Mouse (Mus musculus) CH12.LX (cell line): ENCODE measurements around the gene Car10. TPM values are rescaled to one million over a fixed set of nuclear protein-coding genes. Genes with fewer than 3 reads are reported as not detected.

Source experiments
- DNase-seq: peaks from one replicate; pipeline ENCODE4 v3.0.0-alpha.2; 2013; ENCODE audit errors: extremely low read depth
- H3K27ac ChIP-seq: 2 replicates; pipeline ENCODE4 v1.5.1; 2012; ENCODE audit warnings: low read depth, mild to moderate bottlenecking, control low read depth, moderate library complexity; ENCODE audit not compliant: insufficient read depth
- H3K27me3 ChIP-seq: replicated peaks from 2 replicates; pipeline ENCODE3; 2012; ENCODE audit warnings: inconsistent platforms
- H3K36me3 ChIP-seq, 2 experiments: replicated peaks in 1 of 2; 2 replicates each; pipeline versions ENCODE3 to v1.6.1; 2012; ENCODE audit warnings: inconsistent platforms in 1 of 2, low read length in 1 of 2, mild to moderate bottlenecking in 1 of 2, mixed read lengths in 1 of 2, moderate library complexity in 1 of 2; ENCODE audit not compliant: control insufficient read depth in 1 of 2, insufficient read depth in 1 of 2
- H3K4me1 ChIP-seq, 2 experiments: 2 replicates each; pipeline ENCODE4 v1.6.1; 2012; ENCODE audit warnings: inconsistent platforms in 1 of 2, moderate library complexity in 1 of 2; ENCODE audit not compliant: insufficient read depth in 2 of 2, control insufficient read depth in 1 of 2
- H3K4me2 ChIP-seq: 2 replicates; pipeline ENCODE4 v1.6.1; 2012; ENCODE audit warnings: low read depth, mild to moderate bottlenecking, control low read depth; ENCODE audit not compliant: poor library complexity, insufficient read depth, severe bottlenecking
- H3K4me3 ChIP-seq, 3 experiments: fragments of 150-350 bp in 1 of 3; sonication (generic) in 1 of 3; replicated peaks in 1 of 3; 2 replicates each; pipeline versions ENCODE3 to v1.5.1; 2011 to 2012; ENCODE audit warnings: low read depth in 2 of 3, low read length in 2 of 3, mild to moderate bottlenecking in 2 of 3, moderate library complexity in 2 of 3, control low read depth in 1 of 3, improper control_type of control experiment in 1 of 3, inconsistent platforms in 1 of 3, mixed read lengths in 1 of 3; ENCODE audit not compliant: poor library complexity in 1 of 3
- H3K79me2 ChIP-seq: replicated peaks from 2 replicates; pipeline ENCODE4 v1.6.1; 2012; ENCODE audit warnings: mild to moderate bottlenecking, moderate library complexity; ENCODE audit not compliant: control insufficient read depth, poor library complexity, insufficient read depth, severe bottlenecking; ENCODE audit errors: extremely low read depth
- H3K9ac ChIP-seq: 2 replicates; pipeline ENCODE4 v1.6.1; 2012; ENCODE audit warnings: low read depth, mild to moderate bottlenecking, control low read depth, moderate library complexity; ENCODE audit not compliant: insufficient read depth
- H3K9me3 ChIP-seq: replicated peaks from 2 replicates; pipeline ENCODE3; 2012; ENCODE audit warnings: low read length, inconsistent platforms, mixed read lengths
- CHD2 ChIP-seq: IDR thresholded peaks from 2 replicates; pipeline ENCODE4 v1.6.1; 2011; ENCODE audit warnings: low read length, improper control_type of control experiment
- EP300 ChIP-seq: IDR thresholded peaks from 2 replicates; pipeline ENCODE4 v1.6.1; 2011; ENCODE audit warnings: low read length, improper control_type of control experiment
- HCFC1 ChIP-seq: IDR thresholded peaks from 2 replicates; pipeline ENCODE4 v1.6.1; 2012; ENCODE audit warnings: low read depth, mild to moderate bottlenecking, inconsistent platforms, low read length, improper control_type of control experiment
- IRF4 ChIP-seq: IDR thresholded peaks from 2 replicates; pipeline ENCODE4 v1.6.1; 2014; ENCODE audit warnings: low read depth, mild to moderate bottlenecking, inconsistent platforms, low read length, improper control_type of control experiment
- JUN ChIP-seq: IDR thresholded peaks from 2 replicates; pipeline ENCODE4 v1.6.1; 2011; ENCODE audit warnings: low read depth, mild to moderate bottlenecking, low read length, improper control_type of control experiment, moderate library complexity; ENCODE audit not compliant: insufficient read depth
- JUND ChIP-seq: conservative IDR thresholded peaks from 2 replicates; pipeline ENCODE4 v1.6.1; 2011; ENCODE audit warnings: low read depth, low read length, improper control_type of control experiment
- KAT2A ChIP-seq: IDR thresholded peaks from 2 replicates; pipeline ENCODE4 v1.6.1; 2012; ENCODE audit warnings: low read length, improper control_type of control experiment, inconsistent platforms; ENCODE audit not compliant: insufficient replicate concordance
- MAX ChIP-seq: IDR thresholded peaks from 2 replicates; pipeline ENCODE4 v1.6.1; 2011; ENCODE audit warnings: low read length, improper control_type of control experiment
- MAZ ChIP-seq: IDR thresholded peaks from 2 replicates; pipeline ENCODE4 v1.6.1; 2012; ENCODE audit warnings: low read depth, mild to moderate bottlenecking, inconsistent platforms, low read length, improper control_type of control experiment, moderate library complexity
- MEF2A ChIP-seq: IDR thresholded peaks from 2 replicates; pipeline ENCODE4 v1.6.1; 2014; ENCODE audit warnings: low read depth, mild to moderate bottlenecking, inconsistent platforms, low read length, improper control_type of control experiment, borderline replicate concordance
- MXI1 ChIP-seq: IDR thresholded peaks from 2 replicates; pipeline ENCODE4 v1.6.1; 2011; ENCODE audit warnings: mild to moderate bottlenecking, low read depth, low read length, improper control_type of control experiment
- MYC ChIP-seq: IDR thresholded peaks from 2 replicates; pipeline ENCODE4 v1.6.1; 2011; ENCODE audit warnings: low read depth, mild to moderate bottlenecking, improper control_type of control experiment, low read length
- NELFE ChIP-seq: IDR thresholded peaks from 2 replicates; pipeline ENCODE4 v1.6.1; 2011; ENCODE audit warnings: low read depth, low read length, improper control_type of control experiment
- PAX5 ChIP-seq: IDR thresholded peaks from 2 replicates; pipeline ENCODE4 v1.6.1; 2012; ENCODE audit warnings: low read length, inconsistent platforms, mixed read lengths
- POLR2A ChIP-seq: IDR thresholded peaks from 2 replicates; pipeline ENCODE4 v1.6.1; 2011; ENCODE audit warnings: low read depth, mild to moderate bottlenecking, improper control_type of control experiment, low read length
- POLR2AphosphoS2 ChIP-seq: IDR thresholded peaks from 2 replicates; pipeline ENCODE4 v1.6.1; 2011; ENCODE audit warnings: low read depth, low read length, improper control_type of control experiment
- RAD21 ChIP-seq: IDR thresholded peaks from 2 replicates; pipeline ENCODE4 v1.6.1; 2011; ENCODE audit warnings: low read depth, mild to moderate bottlenecking, low read length, improper control_type of control experiment, moderate library complexity
- RCOR1 ChIP-seq: conservative IDR thresholded peaks from 2 replicates; pipeline ENCODE4 v1.6.1; 2012; ENCODE audit warnings: low read depth, mild to moderate bottlenecking, inconsistent platforms, low read length, improper control_type of control experiment
- SIN3A ChIP-seq: IDR thresholded peaks from 2 replicates; pipeline ENCODE4 v1.6.1; 2012; ENCODE audit warnings: low read length, improper control_type of control experiment, inconsistent platforms
- TCF12 ChIP-seq: IDR thresholded peaks from 2 replicates; pipeline ENCODE4 v1.6.1; 2014; ENCODE audit warnings: low read depth, mild to moderate bottlenecking, inconsistent platforms, low read length, improper control_type of control experiment
- UBTF ChIP-seq: IDR thresholded peaks from 2 replicates; pipeline ENCODE4 v1.6.1; 2012; ENCODE audit warnings: low read depth, mild to moderate bottlenecking, inconsistent platforms, low read length, improper control_type of control experiment, moderate library complexity
- USF1 ChIP-seq: IDR thresholded peaks from 2 replicates; pipeline ENCODE4 v1.6.1; 2014; ENCODE audit warnings: low read depth, mild to moderate bottlenecking, inconsistent platforms, low read length, improper control_type of control experiment
- ZC3H11A ChIP-seq: IDR thresholded peaks from 2 replicates; pipeline ENCODE4 v1.6.1; 2012; ENCODE audit warnings: low read depth, mild to moderate bottlenecking, inconsistent platforms, low read length, improper control_type of control experiment
- ZMIZ1 ChIP-seq: IDR thresholded peaks from 2 replicates; pipeline ENCODE4 v1.6.1; 2012; ENCODE audit warnings: low read depth, mild to moderate bottlenecking, inconsistent platforms, low read length, improper control_type of control experiment
- ZNF384 ChIP-seq: IDR thresholded peaks from 2 replicates; pipeline ENCODE4 v1.6.1; 2012; ENCODE audit warnings: low read depth, low read length, improper control_type of control experiment, inconsistent platforms
- dilution Hi-C: fragments of 300-500 bp; cut with MboI; formaldehyde crosslinking; loops from 2 replicates; pipeline ENCODE4 v1.14.3; 2020; ENCODE audit warnings: low sequenced_read_pairs; ENCODE audit not compliant: extremely low pct_unique_long_range_greater_than_20kb, extremely low pct_ligation_motif_present
- in situ Hi-C: fragments of 300-500 bp; cut with MboI; formaldehyde crosslinking; loops from 3 replicates; pipeline ENCODE4 v1.14.3; 2019; ENCODE audit warnings: low sequenced_read_pairs, low pct_ligation_motif_present, low pct_unique_long_range_greater_than_20kb, mixed read lengths
- polyA plus RNA-seq: library from polyadenylated mRNA; unstranded; fragments of >175 nt; gene quantifications from 2 replicates; pipeline ENCODE4 v1.2.1, GENCODE M21; 2012; ENCODE audit warnings: low read depth; ENCODE audit not compliant: insufficient read length
- total RNA-seq, 2 experiments: library from RNA; depleted of rRNA; stranded (reverse); fragments of 300-350 nt in 1 of 2; fragments of >200 nt in 1 of 2; gene quantifications; 2 replicates each; pipeline ENCODE4 v1.2.3; 2012 to 2014

Car10 gene
- total and polyA plus RNA-seq, 3 experiments: not detected

DNA sequence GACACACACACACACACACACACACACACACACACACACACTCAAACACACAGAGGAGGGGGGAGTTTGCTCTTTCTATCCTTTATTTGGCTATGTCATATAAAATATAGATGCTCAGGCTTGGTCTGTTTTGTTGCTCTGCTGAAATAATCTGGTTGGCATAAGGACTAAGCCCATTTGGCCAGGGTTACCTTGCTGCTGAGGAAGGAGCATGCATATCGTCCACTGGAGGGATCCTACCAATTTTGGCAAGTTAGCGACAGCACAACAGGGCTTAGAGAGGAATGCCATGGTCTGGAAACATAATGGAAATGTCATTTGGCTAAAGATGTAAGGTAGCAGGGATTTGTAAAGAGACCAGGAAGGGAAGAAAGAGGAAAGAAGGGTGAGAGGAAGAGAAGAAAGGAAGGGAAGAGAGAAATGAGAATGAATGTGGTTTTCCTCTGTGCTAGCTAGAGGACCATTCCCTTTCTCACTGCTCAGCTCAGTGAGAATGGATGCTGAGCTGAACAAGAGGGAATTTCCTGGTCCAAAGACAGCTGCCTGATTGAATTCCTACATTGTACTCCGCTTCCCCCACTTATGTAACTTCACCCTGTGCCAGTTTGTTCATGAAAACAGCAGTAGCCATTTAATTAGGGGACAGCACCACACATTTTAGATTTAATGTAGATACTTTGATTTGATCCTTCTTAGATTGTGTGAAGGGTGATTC is 5.4 kb downstream of the Car10 start:
- Histone ChIP-seq H3K9ac (no peak overlapping the region), H3K9me3 (peaks cover 56% of the 10 kb centered on the region), H3K4me2 (no peak overlapping the region), H3K27me3 (no peaks in the 10 kb centered on the region), H3K36me3 (no peaks in the 10 kb centered on the region), H3K4me3 (no peak overlapping the region), H3K79me2 (no peaks in the 10 kb centered on the region), H3K27ac (no peak overlapping the region), H3K4me1 (no peaks in the 10 kb centered on the region)
- dilution Hi-C loops (no loop called here), in situ Hi-C loops (no loop called here)
- no peak for DNase-seq
- TF ChIP-seq RAD21: no peak
- no peak for TF ChIP-seq JUND
- TF ChIP-seq CHD2: no peak
- no peak for TF ChIP-seq MYC
- TF ChIP-seq IRF4: no peak
- no peak for TF ChIP-seq UBTF
- no peak for TF ChIP-seq MAZ
- no peak for TF ChIP-seq MXI1
- TF ChIP-seq EP300: no peak
- TF ChIP-seq POLR2A: no peak
- TF ChIP-seq RCOR1: no peak
- no peak for TF ChIP-seq MEF2A
- TF ChIP-seq KAT2A: no peak
- no peak for TF ChIP-seq PAX5
- no peak for TF ChIP-seq HCFC1
- TF ChIP-seq ZMIZ1: no peak
- no peak for TF ChIP-seq ZNF384
- TF ChIP-seq, all 38 proteins: peak for 0

DNA sequence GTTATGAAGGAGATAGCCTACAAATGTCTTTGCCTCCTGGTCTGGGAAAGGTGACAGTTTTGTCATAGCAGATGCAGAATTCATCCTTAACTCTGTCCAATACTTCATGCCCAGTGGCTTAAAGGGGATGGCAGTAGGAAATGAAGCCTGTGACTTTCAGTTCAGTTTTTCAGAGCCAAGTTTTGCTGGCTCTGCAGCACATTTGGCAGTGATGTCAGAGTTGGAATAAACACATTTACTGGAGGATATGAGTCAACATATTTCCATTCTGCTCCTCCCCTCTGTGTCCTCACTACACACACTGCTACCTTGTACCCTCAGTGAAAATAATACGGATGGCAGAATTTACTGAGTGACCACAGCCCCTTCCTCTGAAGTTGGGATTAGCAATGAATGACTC is 11.6 kb downstream of the Car10 start:
- no peak overlapping the region for H3K4me2 ChIP-seq
- DNase-seq: no peak
- H3K9ac ChIP-seq: no peak overlapping the region
- in situ Hi-C loops (no loop called here), dilution Hi-C loops (no loop called here)
- H3K4me1 ChIP-seq: no peaks in the 10 kb centered on the region
- H3K27ac ChIP-seq: no peak overlapping the region
- no peak overlapping the region for H3K4me3 ChIP-seq
- H3K9me3 ChIP-seq: peaks cover 45% of the 10 kb centered on the region
- no peaks in the 10 kb centered on the region; the same call in 1 of the 2 replicates for H3K79me2 ChIP-seq
- no peak for TF ChIP-seq UBTF
- TF ChIP-seq MEF2A: no peak
- no peak for TF ChIP-seq USF1
- TF ChIP-seq RCOR1: no peak
- TF ChIP-seq IRF4: no peak
- TF ChIP-seq POLR2AphosphoS2: no peak
- TF ChIP-seq ZC3H11A: no peak
- TF ChIP-seq RAD21: no peak
- TF ChIP-seq JUN: no peak
- no peak for TF ChIP-seq PAX5
- TF ChIP-seq MAX: no peak
- TF ChIP-seq TCF12: no peak
- no peak for TF ChIP-seq MAZ
- no peak for TF ChIP-seq SIN3A
- TF ChIP-seq NELFE: no peak
- TF ChIP-seq MYC: no peak
- no peak for TF ChIP-seq MXI1
- no peak for TF ChIP-seq ZNF384
- H3K36me3 ChIP-seq: no peaks in the 10 kb centered on the region
- no peaks in the 10 kb centered on the region for H3K27me3 ChIP-seq
